Mouse (Mus musculus): Measurements from ENCODE around the gene Arsb. TPM values are rescaled to one million over a fixed set of nuclear protein-coding genes. Genes with fewer than 3 reads are reported as not detected.
"Not testable (repeated sequence)": the region's sequence is repeated elsewhere in the genome, so short reads cannot be mapped to it uniquely, and the experiment has no call there.

Arsb gene
- polyA plus RNA-seq, 1 experiment from 2014 or later, result 9.8 TPM

DNA sequence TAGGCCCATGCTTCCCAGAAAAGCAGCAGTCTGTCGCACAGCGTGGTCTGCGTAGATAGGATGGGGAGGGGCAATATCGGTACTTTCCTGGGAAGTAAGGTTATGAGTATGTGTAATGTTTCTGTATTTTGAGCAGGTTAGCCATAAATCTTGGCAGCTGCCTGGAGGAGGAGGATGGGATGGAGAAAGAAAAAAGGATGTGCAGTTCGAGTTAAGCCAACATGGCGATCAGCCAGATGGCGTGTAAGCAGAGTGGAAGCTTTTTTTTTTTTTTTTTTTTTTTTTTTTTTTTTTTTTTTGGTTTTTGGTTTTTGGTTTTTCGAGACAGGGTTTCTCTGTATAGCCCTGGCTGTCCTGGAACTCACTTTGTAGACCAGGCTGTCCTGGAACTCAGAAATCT is 214.3 kb downstream of the Arsb start:
- not testable (repeated sequence) for H3K4me1 ChIP-seq; H3K27ac ChIP-seq (replicated peaks); H3K36me3 ChIP-seq; H3K4me2 ChIP-seq (replicated peaks); H3K27me3 ChIP-seq; ATAC-seq (ENCODE audit: low FRiP score, low read depth); H3K4me3 ChIP-seq; H3K9me3 ChIP-seq; H3K9ac ChIP-seq (replicated peaks)
- WGBS, result 98% methylated on average over 7 of the region's 8 CpGs

DNA sequence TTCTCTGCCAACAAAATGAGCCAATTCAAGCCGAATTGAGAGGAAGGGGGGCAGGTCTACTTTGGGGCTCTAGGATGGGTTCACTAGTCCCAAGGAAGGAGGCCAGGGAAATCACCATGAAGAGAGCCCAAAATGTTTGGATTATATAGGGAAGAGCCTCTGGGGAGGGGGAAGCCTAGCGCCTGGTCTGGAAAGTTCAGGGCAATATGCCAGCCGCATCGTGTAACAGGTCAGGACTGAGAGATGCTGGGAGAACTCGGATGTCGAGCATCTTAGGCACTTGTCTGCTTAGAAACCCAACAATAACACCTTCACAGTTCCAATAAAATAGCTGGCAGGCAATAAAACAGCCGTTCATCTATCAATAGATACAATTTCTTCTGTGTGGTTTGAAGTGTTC is 216.2 kb downstream of the Arsb start:
- Histone ChIP-seq H3K36me3 (no peaks in the 10 kb centered on the region), H3K27me3 (peaks cover 10% of the 10 kb centered on the region; the same call in 1 of the 2 replicates), H3K4me1 (0 out of 2 replicates have a peak, but pooled peaks cover 6% of the 10 kb centered on the region), H3K4me2 (replicated peaks) (no peak overlapping the region), H3K4me3 (no peak overlapping the region), H3K27ac (replicated peaks) (no peak overlapping the region), H3K9ac (replicated peaks) (no peak overlapping the region), H3K9me3 (no peaks in the 10 kb centered on the region; the same call in 1 of the 2 replicates)
- WGBS, result 86% methylated on average over 7 of the region's 7 CpGs
- ATAC-seq (ENCODE audit: low FRiP score, low read depth), result no peak

DNA sequence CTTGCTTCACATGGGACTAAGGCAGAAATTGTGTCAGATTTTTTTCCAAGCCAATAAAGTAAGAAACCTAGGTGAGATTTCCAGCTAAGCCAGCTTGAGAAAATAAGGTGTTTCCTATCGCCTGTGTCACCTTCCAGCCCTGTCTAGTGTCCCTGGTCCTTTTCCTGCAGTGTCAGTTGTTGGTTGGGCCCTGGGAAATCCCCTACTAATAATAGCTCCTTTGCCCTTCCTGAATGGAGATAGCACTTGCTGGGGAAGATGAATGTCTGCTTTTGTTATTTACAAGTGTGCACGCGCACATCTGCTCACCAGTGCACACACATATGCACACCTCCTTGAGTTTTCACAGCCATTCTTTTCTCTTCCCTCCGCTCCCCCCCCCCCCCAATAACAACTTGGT is 217.8 kb downstream of the Arsb start:
- H3K36me3 ChIP-seq, result no peaks in the 10 kb centered on the region
- H3K4me2 ChIP-seq (replicated peaks), result no peak overlapping the region
- no peak overlapping the region for H3K27ac ChIP-seq (replicated peaks)
- H3K9me3 ChIP-seq, result no peaks in the 10 kb centered on the region; the same call in 1 of the 2 replicates
- H3K27me3 ChIP-seq, result peaks cover 4% of the 10 kb centered on the region; the same call in 1 of the 2 replicates
- no peak for ATAC-seq (ENCODE audit: low FRiP score, low read depth)
- H3K4me1 ChIP-seq, result 0 out of 2 replicates have a peak, but pooled peaks cover 6% of the 10 kb centered on the region
- H3K4me3 ChIP-seq, result no peak overlapping the region
- no peak overlapping the region for H3K9ac ChIP-seq (replicated peaks)
- WGBS, result 85% methylated on average over 3 of the region's 4 CpGs

DNA sequence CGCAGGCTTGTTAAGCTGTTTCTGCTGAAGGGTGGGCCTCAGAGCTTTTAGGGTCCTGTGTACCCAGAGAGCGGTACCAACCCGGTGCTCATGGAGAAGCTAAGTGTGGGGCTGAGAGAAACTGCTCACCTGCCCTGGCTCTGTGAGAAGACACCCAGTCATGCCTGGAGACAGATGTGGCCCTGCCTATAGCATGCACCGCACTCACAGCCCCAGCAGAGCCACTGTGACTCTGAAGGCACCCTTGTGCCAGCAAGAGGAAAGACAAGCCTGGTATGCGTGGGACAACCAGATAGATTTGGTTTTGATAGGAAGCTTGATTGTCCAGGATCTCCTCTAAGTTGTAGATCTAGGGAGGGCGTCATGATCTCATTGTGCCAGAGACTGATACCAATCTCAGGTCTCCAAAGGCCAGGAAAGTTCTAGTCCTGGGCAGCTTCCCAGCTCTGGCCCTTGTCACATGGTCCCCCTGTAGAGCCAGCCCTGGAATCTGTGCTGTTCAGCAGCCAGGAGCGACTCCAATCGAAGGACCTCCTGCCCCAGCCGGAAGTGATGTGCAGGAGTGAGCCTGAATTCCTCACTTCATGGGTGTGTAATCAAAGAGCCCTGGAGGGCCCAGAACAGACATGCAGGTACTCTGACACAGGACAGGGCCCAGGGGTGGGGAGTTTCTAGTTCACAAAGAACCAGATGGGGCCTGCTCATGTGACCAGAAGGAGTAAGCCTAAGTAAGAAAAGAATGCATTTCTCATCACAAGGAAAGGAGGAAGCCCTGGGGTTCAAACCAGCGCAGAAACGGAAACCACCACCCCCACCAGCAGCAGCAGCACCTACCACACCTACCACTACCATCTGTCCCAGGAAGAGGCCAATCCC is 218.5 kb downstream of the Arsb start:
- no peaks in the 10 kb centered on the region; the same call in 1 of the 2 replicates for H3K9me3 ChIP-seq
- 88% methylated on average over 11 of the region's 11 CpGs for WGBS
- no peak overlapping the region for H3K4me3 ChIP-seq
- 0 out of 2 replicates have a peak, but pooled peaks cover 6% of the 10 kb centered on the region for H3K4me1 ChIP-seq
- ATAC-seq (ENCODE audit: low FRiP score, low read depth), result no peak
- no peak overlapping the region for H3K4me2 ChIP-seq (replicated peaks)
- no peaks in the 10 kb centered on the region for H3K36me3 ChIP-seq
- 0 out of 2 replicates have a peak, but pooled peaks cover 4% of the 10 kb centered on the region for H3K27me3 ChIP-seq
- no peak overlapping the region for H3K9ac ChIP-seq (replicated peaks)
- H3K27ac ChIP-seq (replicated peaks), result no peak overlapping the region

DNA sequence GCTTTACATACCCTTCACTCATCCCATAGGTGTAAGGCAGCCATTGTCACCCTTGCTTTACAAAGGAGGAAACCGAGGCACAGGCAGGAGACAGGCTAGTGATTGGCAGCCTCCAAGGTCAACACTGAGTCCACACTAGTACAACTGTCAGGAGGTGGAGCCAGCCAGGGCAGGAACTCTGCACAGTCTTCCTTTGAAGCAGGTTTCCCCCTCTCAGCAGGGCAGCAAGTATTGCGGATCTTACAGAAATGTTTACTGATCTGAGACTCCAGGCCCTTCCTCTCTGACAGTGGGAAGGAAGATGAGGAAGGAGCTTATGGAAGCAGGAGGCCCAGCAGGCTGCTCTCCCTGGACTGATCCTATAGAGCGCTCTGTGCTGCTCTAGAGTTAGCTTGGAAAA is 219.4 kb downstream of the Arsb start:
- no peaks in the 10 kb centered on the region for H3K27me3 ChIP-seq
- no peak overlapping the region for H3K4me3 ChIP-seq
- H3K4me2 ChIP-seq (replicated peaks), result no peak overlapping the region
- WGBS, result 81% methylated on average over 3 of the region's 3 CpGs
- H3K9me3 ChIP-seq, result no peaks in the 10 kb centered on the region; the same call in 1 of the 2 replicates
- 0 out of 2 replicates have a peak, but pooled peaks cover 6% of the 10 kb centered on the region for H3K4me1 ChIP-seq
- no peak overlapping the region for H3K9ac ChIP-seq (replicated peaks)
- H3K27ac ChIP-seq (replicated peaks), result no peak overlapping the region
- no peak for ATAC-seq (ENCODE audit: low FRiP score, low read depth)
- H3K36me3 ChIP-seq, result no peaks in the 10 kb centered on the region

DNA sequence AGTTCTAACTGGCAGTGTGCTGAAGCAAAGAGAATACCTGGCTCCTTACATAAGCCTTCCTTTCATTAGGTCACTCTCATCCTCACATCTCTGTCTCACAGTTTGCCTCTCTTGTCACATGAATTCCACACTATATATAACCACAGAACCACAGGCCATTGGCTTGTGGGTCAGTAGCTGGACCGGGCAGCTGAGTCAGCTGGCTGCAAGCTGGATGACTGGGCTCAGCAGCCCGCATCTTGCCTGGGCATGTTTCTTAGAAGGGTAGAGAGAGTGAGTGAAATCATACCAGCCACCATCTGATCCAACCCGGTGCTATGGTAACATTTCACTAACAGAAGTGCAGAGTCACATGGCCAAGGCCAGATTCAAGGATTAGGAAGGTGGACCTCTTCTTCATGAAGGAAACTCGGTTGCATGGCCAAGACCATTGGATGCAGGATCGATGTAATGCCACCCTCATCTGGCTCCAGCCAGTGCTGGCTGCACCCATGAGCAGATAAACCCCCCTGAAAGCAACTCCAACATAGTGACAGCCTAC is 221.0 kb downstream of the Arsb start:
- H3K9me3 ChIP-seq, result no peaks in the 10 kb centered on the region; the same call in 1 of the 2 replicates
- H3K4me2 ChIP-seq (replicated peaks), result no peak overlapping the region
- H3K27ac ChIP-seq (replicated peaks), result no peak overlapping the region
- WGBS, result 94% methylated on average over 5 of the region's 5 CpGs
- H3K9ac ChIP-seq (replicated peaks), result no peak overlapping the region
- H3K36me3 ChIP-seq, result no peaks in the 10 kb centered on the region
- no peaks in the 10 kb centered on the region for H3K27me3 ChIP-seq
- no peak for ATAC-seq (ENCODE audit: low FRiP score, low read depth)
- H3K4me3 ChIP-seq, result no peak overlapping the region
- 0 out of 2 replicates have a peak, but pooled peaks cover 6% of the 10 kb centered on the region for H3K4me1 ChIP-seq

Small RNA genes lying within 50 kb of the gene (microRNA-seq; reads per million reads assigned to microRNA genes)
- gene Gm25534 (not detected), gene Mir5624 (not detected)

Other genes starting within 250 kb of the Arsb start
- 0.05 and 0.26 TPM in 2 replicates for gene Bhmt, start 133.7 kb upstream of the Arsb start, polyA plus RNA-seq (2016; fragmentation: Nextera tagmentation; extraction: Ambion mirVana)
- not detected in 2 replicates for gene Bhmt2, start 97.3 kb upstream of the Arsb start, polyA plus RNA-seq (2016; fragmentation: Nextera tagmentation; extraction: Ambion mirVana)
- 0.21 TPM in 1 of 2 replicates, not detected in the other for gene Dmgdh, start 97.2 kb upstream of the Arsb start, polyA plus RNA-seq (2016; fragmentation: Nextera tagmentation; extraction: Ambion mirVana)